Mouse (Mus musculus): ENCODE data around the gene Bace1. TPM values are rescaled to one million over a fixed set of nuclear protein-coding genes. Genes with fewer than 3 reads are reported as not detected.

Bace1 gene
- 33.9 and 36.0 TPM in 2 replicates for polyA plus RNA-seq (2015; fragmentation: Nextera tagmentation; extraction: Ambion mirVana)

DNA sequence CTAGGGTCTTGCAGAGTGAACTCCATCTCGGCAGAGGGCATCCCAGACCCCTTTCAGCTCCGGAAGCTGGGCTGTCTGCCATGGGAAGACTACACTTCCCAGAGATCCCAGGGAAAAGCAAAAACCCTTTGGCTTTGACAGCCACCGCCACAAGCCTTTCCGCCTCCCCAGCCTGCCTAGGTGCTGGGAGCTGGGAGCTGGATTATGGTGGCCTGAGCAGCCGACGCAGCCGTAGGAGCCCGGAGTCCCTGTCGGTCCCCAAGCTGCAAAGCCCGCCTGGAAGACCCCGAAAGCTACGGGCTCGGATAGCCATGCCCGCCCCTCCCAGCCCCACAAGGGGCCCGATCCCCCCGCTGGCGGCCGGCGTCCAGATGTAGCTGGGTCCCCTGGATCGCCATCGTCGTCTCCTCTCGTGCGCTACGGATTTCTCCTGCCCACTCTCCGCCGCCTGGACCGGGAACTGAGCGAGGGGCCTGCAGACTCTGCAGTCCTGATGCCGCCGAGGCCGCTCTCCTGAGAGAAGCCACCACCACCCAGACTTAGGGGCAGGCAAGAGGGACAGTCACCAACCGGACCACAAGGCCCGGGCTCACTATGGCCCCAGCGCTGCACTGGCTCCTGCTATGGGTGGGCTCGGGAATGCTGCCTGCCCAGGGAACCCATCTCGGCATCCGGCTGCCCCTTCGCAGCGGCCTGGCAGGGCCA is at the start of gene Bace1:
Gene Bace1, plus strand, starts transcription at position 147 of the 705 bp plus-strand sequence.
- no peak within 1 kb of the TSS for H3K27ac ChIP-seq
- under 1% methylated on average over 40 of the region's 40 CpGs for WGBS

DNA sequence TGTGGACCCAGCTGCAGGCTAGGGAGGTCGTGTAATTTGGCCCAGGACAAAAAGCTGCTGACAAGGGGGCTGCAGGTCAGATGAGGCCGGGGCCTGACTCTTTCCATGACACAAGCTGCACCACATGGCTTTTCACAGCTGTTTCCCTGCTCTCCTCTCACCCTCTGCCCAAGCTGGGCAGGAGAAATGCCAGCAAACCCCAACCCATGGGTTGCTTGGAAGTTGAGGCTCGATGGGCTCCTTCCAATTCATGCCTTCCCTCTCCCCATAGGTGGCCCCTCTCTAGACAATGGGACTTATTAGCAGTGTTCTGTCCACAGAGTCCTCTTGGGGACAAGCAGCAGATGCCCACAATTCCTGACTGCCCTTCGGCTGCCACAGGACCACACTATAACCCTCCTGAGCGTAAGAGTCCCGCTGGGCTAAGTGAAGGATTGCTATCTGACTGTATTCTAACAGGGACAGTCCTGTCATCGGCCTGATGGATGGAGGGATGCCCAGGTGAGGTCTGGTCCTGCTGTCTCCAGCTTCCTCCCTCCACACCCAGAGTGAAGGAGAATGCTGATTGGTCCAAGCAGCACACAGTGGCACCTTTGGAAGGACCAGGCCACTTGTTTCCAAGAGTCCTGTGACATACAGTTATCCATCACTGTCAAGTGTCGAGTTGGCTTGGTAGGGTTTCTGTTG is 46.8 kb upstream of the Bace1 start:
- H3K9ac ChIP-seq, result no peak overlapping the region
- H3K27ac ChIP-seq, result no peak overlapping the region
- peaks cover 66% of the 10 kb centered on the region for H3K36me3 ChIP-seq
- H3K27me3 ChIP-seq, result no peaks in the 10 kb centered on the region
- H3K4me1 ChIP-seq, result no peaks in the 10 kb centered on the region
- no peak overlapping the region for H3K4me3 ChIP-seq
- H3K9me3 ChIP-seq, result no peaks in the 10 kb centered on the region
- H3K4me2 ChIP-seq (replicated peaks), result no peak overlapping the region
- 78% methylated on average over 8 of the region's 8 CpGs for WGBS
- ATAC-seq (ENCODE audit: low FRiP score, low read depth), result no peak

More for the DNA sequence above, at the start of gene Bace1:
- H3K27me3 ChIP-seq, result no peaks in the 10 kb centered on the region
- H3K4me3 ChIP-seq, result peak within 1 kb of the TSS; percentile 90
- no peaks in the 10 kb centered on the region for H3K9me3 ChIP-seq
- peak within 1 kb of the TSS; percentile 90 for H3K9ac ChIP-seq
- ATAC-seq (ENCODE audit: low FRiP score, low read depth), result peak; percentile 89
- peak within 1 kb of the TSS; percentile 99 for H3K4me2 ChIP-seq (replicated peaks)
- no peaks in the 10 kb centered on the region; the same call in 1 of the 2 replicates for H3K36me3 ChIP-seq
- peaks cover 30% of the 10 kb centered on the region for H3K4me1 ChIP-seq

DNA sequence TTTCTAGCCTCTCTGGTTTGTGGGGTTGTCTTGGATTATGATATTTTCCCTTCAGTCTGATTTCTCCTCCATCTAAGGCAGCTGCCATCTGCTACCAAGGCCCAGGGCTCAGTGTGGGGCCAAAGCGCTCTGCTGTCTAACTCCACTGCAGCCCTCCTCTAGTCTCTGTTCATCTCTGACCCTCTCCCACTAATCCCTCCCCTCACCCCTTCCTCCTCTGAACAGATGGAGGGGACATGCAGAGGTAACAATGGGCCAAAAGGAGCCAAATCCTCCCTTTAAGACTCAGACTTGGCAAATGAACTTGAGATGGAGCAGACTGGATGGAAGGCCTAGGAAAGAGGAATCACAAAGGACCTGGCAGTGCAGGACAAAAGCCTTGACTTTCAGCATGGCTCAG is 46.1 kb upstream of the Bace1 start:
- Histone ChIP-seq H3K36me3 (peaks cover 64% of the 10 kb centered on the region), H3K27ac (no peak overlapping the region), H3K4me1 (no peaks in the 10 kb centered on the region), H3K4me2 (replicated peaks) (no peak overlapping the region), H3K4me3 (no peak overlapping the region), H3K9ac (no peak overlapping the region), H3K27me3 (no peaks in the 10 kb centered on the region), H3K9me3 (no peaks in the 10 kb centered on the region)
- WGBS, result 88% methylated on average over 1 of the region's 1 CpGs
- ATAC-seq (ENCODE audit: low FRiP score, low read depth), result no peak

DNA sequence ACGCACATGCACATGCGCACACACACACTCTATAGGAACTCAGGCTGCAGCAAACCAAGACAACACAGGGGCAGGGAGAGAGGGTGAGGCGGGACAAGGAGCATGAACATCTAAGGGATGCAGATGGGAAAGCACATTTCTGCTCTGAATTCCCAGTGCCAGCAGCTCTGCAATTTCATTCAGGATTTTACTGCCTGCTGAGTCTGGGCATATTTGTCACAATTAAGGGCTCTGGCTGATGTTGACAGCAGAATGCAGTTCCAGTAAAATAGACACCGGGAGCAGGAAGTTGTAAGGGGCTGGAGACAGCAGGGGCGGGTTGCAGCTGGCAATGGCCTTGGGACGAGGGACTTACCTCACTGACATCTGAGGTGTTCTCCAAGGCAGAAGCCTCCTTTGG is 44.7 kb upstream of the Bace1 start:
- H3K9me3 ChIP-seq, result no peaks in the 10 kb centered on the region
- no peak for ATAC-seq (ENCODE audit: low FRiP score, low read depth)
- peaks cover 61% of the 10 kb centered on the region for H3K36me3 ChIP-seq
- 70% methylated on average over 6 of the region's 6 CpGs for WGBS
- H3K27me3 ChIP-seq, result no peaks in the 10 kb centered on the region
- no peak overlapping the region for H3K4me3 ChIP-seq
- H3K4me2 ChIP-seq (replicated peaks), result no peak overlapping the region
- H3K9ac ChIP-seq, result no peak overlapping the region
- peaks cover 9% of the 10 kb centered on the region for H3K4me1 ChIP-seq
- H3K27ac ChIP-seq, result no peak overlapping the region

DNA sequence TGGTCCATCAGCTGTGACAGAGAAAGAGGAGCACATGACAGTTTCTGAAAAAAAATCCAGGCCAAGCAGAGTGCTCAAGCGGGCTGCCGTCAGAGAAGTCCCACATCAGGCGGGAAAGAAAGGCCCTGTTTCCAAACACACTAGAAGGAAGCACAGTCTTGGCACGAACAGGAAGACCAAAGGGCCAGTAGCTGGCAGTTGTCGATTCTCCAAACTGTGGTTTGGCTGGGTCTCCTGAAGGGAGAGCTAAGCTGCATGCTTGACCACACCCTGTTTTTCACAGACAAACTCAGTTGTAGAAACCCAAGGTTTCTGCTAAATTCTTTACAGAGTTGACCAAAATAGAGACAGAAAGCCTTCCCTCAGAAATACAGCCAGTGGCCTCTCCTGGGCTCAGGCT is 42.7 kb upstream of the Bace1 start:
- Histone ChIP-seq H3K27ac (no peak overlapping the region), H3K9ac (no peak overlapping the region), H3K9me3 (no peaks in the 10 kb centered on the region), H3K27me3 (no peaks in the 10 kb centered on the region), H3K4me2 (replicated peaks) (no peak overlapping the region), H3K36me3 (peaks cover 49% of the 10 kb centered on the region), H3K4me3 (no peak overlapping the region), H3K4me1 (peaks cover 18% of the 10 kb centered on the region)
- no peak for ATAC-seq (ENCODE audit: low FRiP score, low read depth)
- 91% methylated on average over 5 of the region's 5 CpGs for WGBS

DNA sequence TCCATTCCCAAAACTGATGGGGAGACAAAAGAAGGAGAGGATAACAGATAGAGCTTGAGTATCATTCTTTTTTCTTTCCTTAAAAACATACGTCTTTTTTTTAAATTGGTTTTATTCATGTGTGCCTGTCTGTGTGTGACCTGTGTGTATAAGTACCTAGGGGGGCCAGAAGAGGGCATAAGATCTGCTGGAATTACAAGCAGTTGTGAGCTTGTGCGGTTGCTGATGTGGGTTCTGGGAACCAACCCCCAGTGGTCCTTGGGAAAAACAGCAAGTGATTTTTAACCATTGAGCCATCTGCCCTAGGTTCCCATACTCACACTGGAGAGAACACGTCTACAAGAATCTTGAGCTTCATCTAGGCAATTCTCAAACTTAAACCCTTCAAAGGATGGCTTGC is 41.1 kb upstream of the Bace1 start:
- no peak for ATAC-seq (ENCODE audit: low FRiP score, low read depth)
- no peak overlapping the region for H3K4me3 ChIP-seq
- H3K4me1 ChIP-seq, result peaks cover 18% of the 10 kb centered on the region
- no peak overlapping the region for H3K27ac ChIP-seq
- WGBS, result 88% methylated on average over 3 of the region's 3 CpGs
- no peaks in the 10 kb centered on the region for H3K27me3 ChIP-seq
- H3K36me3 ChIP-seq, result peaks cover 47% of the 10 kb centered on the region
- H3K4me2 ChIP-seq (replicated peaks), result no peak overlapping the region
- no peaks in the 10 kb centered on the region for H3K9me3 ChIP-seq
- H3K9ac ChIP-seq, result no peak overlapping the region

DNA sequence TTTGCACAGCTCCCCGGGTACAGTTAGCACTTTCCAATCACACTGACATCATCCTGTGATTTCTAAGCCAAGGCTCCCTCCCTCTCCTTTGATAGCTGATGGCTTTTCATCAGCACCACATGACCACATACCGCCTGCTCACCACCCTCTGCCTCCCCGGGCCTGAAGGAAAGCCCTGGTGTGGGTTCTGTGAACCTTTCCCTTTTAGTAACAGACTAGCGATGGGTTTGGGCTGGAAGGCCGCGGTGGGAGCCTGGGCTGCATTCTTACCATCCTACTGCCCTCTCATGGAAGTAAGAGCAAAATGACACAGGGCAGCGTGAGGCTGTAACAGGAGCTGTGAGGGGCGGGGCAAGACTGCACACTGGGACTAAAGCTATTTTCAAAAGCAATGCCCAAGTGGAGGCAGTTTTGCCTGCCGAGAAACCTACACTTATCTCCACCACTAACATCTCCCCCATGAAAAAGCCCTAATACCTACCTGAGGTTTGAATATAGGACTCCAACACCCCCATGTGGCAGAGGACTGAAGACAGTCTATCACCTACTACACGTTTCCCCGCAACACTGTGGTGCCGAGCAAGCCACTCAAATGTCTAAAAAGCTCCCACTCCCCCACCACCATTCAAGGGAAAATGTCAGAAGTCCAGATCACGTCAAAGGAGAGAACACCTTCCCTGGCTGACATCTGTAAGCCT is 39.8 kb upstream of the Bace1 start:
- peak; percentile 86; the same call in 1 of the 2 replicates for ATAC-seq (ENCODE audit: low FRiP score, low read depth)
- Histone ChIP-seq H3K36me3 (peaks cover 40% of the 10 kb centered on the region), H3K4me3 (no peak overlapping the region), H3K9ac (peak overlapping the region; percentile 50), H3K4me1 (peaks cover 18% of the 10 kb centered on the region), H3K9me3 (no peaks in the 10 kb centered on the region), H3K27me3 (no peaks in the 10 kb centered on the region), H3K4me2 (replicated peaks) (peak overlapping the region; percentile 46), H3K27ac (peak overlapping the region; percentile 49; the same call in 1 of the 2 replicates)
- WGBS, result 12% methylated on average over 13 of the region's 13 CpGs

DNA sequence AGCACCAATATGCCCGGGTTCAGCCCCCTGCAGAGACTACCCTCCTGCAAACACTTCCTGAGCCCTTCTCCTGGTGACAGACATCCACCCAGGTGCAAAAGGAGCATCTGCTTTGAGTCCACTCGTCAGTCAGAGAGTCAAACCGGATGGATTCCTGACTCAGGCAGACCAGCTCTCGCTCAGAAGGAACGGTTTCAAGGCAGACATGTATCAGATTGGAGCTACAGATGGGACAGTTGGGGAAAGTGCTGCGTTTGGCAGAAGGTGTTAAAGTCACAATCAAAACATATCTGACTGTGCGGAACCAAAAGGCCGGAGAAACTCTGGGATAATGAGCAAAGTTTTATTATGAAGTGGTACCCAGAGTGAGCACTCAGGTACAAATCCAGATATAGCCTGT is 39.0 kb upstream of the Bace1 start:
- H3K36me3 ChIP-seq, result peaks cover 40% of the 10 kb centered on the region
- no peaks in the 10 kb centered on the region for H3K27me3 ChIP-seq
- H3K4me2 ChIP-seq (replicated peaks), result peak overlapping the region; percentile 46
- no peak for ATAC-seq (ENCODE audit: low FRiP score, low read depth)
- no peak overlapping the region for H3K4me3 ChIP-seq
- no peaks in the 10 kb centered on the region for H3K9me3 ChIP-seq
- peak overlapping the region; percentile 49; the same call in 1 of the 2 replicates for H3K27ac ChIP-seq
- peak overlapping the region; percentile 1; the same call in 1 of the 2 replicates for H3K9ac ChIP-seq
- H3K4me1 ChIP-seq, result peaks cover 18% of the 10 kb centered on the region
- WGBS, result 59% methylated on average over 8 of the region's 8 CpGs

DNA sequence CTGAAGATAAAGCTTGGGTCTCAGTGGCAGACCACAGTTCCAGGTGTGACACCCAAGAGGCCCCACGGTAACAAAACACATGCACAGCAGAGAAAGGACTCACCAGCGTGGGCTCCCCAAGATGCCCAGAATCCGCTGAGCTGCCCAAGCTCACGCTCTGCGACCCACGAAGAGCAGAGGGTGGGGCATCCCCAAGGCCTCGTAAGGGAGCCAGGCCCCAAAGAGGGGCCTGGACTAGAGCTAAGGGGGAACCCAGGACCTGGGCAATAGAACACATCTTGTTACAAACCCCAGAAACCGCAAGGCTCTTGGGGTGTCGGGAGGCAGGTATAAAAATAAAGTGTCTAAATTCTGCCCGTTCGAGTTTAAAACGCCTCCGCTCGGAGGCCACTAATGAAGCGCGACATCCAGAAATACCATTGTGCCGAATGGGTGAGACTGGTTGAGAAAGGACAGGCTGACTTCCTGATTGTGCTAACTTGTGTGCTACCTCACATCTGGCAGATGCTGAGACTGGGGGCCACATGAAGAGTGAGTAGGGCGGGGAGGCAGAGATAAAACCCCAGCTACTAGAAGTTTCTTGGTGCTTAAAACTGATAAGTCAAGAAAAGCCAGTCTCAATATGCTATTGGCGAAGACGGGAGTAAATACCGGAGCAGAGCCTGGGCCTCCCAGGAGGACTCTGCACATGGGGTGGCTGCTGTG is 35.2 kb upstream of the Bace1 start:
- Histone ChIP-seq H3K4me1 (peaks cover 13% of the 10 kb centered on the region), H3K4me2 (replicated peaks) (no peak overlapping the region), H3K36me3 (peaks cover 66% of the 10 kb centered on the region), H3K27ac (no peak overlapping the region; the same call in 1 of the 2 replicates), H3K4me3 (no peak overlapping the region), H3K27me3 (no peaks in the 10 kb centered on the region), H3K9me3 (no peaks in the 10 kb centered on the region), H3K9ac (no peak overlapping the region)
- 82% methylated on average over 21 of the region's 21 CpGs for WGBS
- ATAC-seq (ENCODE audit: low FRiP score, low read depth), result no peak

DNA sequence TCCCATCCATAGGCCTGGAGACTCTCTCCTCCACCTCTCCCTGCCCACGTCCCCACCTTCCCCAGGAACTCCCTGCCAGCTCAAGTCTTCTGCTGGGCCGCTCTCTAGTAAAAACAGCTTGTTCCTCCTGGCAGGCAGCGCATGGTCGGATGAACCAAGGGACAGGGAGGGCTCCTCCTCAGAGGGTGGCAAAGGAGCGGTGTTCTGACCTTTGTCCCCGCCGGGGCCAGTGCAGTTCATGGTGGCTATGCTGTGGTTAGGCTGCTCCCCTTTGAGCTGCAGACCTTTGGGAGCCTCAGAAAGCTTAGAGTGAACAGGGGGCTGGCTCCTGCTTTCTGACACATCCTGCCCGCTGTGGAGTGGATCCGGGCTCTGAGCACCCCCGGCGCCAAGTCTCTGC is 31.5 kb upstream of the Bace1 start:
- H3K4me2 ChIP-seq (replicated peaks), result no peak overlapping the region
- no peak overlapping the region for H3K9ac ChIP-seq
- no peaks in the 10 kb centered on the region for H3K9me3 ChIP-seq
- H3K4me3 ChIP-seq, result no peak overlapping the region
- H3K27me3 ChIP-seq, result no peaks in the 10 kb centered on the region
- 96% methylated on average over 11 of the region's 11 CpGs for whole genome bisulfite sequencing
- H3K36me3 ChIP-seq, result peaks cover 65% of the 10 kb centered on the region
- ATAC-seq (ENCODE audit: low FRiP score, low read depth), result no peak
- H3K4me1 ChIP-seq, result no peaks in the 10 kb centered on the region
- no peak overlapping the region for H3K27ac ChIP-seq

DNA sequence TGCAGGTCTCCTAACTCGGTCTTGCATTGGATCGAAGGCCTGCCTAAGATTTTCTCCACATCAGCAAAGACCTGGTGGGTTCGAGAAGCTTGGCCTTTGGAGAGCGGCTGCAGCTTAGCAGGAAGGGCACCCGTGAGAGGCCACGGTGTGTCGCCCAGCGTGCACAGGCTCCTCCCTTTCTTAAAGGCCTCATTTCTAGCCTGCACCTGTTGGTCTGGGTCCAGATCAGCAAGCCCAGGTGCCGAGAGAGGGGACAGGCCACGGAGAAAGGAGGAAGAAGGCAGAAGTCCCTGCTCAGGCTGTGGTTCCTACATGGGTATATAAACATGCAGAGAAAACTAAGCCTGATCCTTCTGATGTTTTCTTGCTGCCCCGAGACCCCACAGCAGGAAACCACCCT is 31.0 kb upstream of the Bace1 start:
- Histone ChIP-seq H3K4me3 (no peak overlapping the region), H3K4me2 (replicated peaks) (no peak overlapping the region), H3K9ac (no peak overlapping the region), H3K9me3 (no peaks in the 10 kb centered on the region), H3K4me1 (no peaks in the 10 kb centered on the region), H3K36me3 (peaks cover 60% of the 10 kb centered on the region), H3K27me3 (no peaks in the 10 kb centered on the region), H3K27ac (no peak overlapping the region)
- ATAC-seq (ENCODE audit: low FRiP score, low read depth), result no peak
- WGBS, result 87% methylated on average over 11 of the region's 11 CpGs

DNA sequence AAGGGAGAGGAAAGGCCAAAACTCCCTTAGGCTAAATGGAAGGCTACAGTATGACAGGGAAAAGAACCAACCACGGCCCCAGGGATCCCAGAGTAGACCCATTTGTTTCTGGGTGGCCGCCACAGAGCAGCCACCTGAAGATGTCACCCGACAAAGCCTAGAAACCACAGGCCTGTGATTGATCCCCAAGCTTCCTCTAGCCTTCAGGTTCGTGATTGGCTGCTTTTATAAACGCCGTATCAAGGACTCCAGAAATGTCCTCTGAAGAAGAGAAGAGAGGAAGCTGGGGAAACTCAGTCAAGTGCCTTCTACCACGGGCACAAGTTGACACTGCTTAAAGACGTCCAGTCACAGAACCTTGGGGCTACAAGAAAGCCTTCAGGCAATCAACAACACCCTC is 30.6 kb upstream of the Bace1 start:
- H3K9me3 ChIP-seq, result no peaks in the 10 kb centered on the region
- no peak overlapping the region for H3K9ac ChIP-seq
- WGBS, result 83% methylated on average over 8 of the region's 8 CpGs
- H3K36me3 ChIP-seq, result peaks cover 56% of the 10 kb centered on the region
- no peak for ATAC-seq (ENCODE audit: low FRiP score, low read depth)
- H3K4me3 ChIP-seq, result no peak overlapping the region
- no peaks in the 10 kb centered on the region for H3K27me3 ChIP-seq
- no peak overlapping the region for H3K4me2 ChIP-seq (replicated peaks)
- no peak overlapping the region for H3K27ac ChIP-seq
- H3K4me1 ChIP-seq, result no peaks in the 10 kb centered on the region

Data from limb, embryonic 13.5 days (tissue).